Mouse (Mus musculus) limb, embryonic 14.5 days (tissue): ENCODE results near the gene Klf2. TPM values are rescaled to one million over a fixed set of nuclear protein-coding genes. Genes with fewer than 3 reads are reported as not detected.

Experiments
- ATAC-seq: fragments of 200-750 bp; cut with Nextera tagmentation; 2 replicates; pipeline ENCODE4 v1.8.0; 2017; ENCODE audit warnings: low read depth, moderate number of reproducible peaks, moderate TSS enrichment; ENCODE audit not compliant: low FRiP score
- DNase-seq: peaks from one replicate; pipeline ENCODE4 v3.0.0-alpha.2; 2015; ENCODE audit warnings: low spot score
- H3K27ac ChIP-seq: fragments of 300-500 bp; sonication (generic); replicated peaks from 2 replicates; pipeline ENCODE4 v1.5.1; 2014; ENCODE audit warnings: low read depth, mild to moderate bottlenecking, low read length, moderate library complexity, mixed read lengths
- H3K27me3 ChIP-seq: fragments of 300-500 bp; sonication (generic); 2 replicates; pipeline ENCODE4 v1.6.1; 2014; ENCODE audit warnings: low read length, mixed read lengths; ENCODE audit not compliant: control insufficient read depth, insufficient read depth
- H3K36me3 ChIP-seq: fragments of 300-500 bp; sonication (generic); 2 replicates; pipeline ENCODE4 v1.6.1; 2014; ENCODE audit warnings: mild to moderate bottlenecking, low read length, moderate library complexity, mixed read lengths; ENCODE audit not compliant: control insufficient read depth, insufficient read depth
- H3K4me1 ChIP-seq: fragments of 300-500 bp; sonication (generic); 2 replicates; pipeline ENCODE4 v1.6.1; 2014; ENCODE audit warnings: antibody characterized with exemption, low read length, mixed read lengths; ENCODE audit not compliant: control insufficient read depth, insufficient read depth
- H3K4me2 ChIP-seq: fragments of 300-500 bp; sonication (generic); replicated peaks from 2 replicates; pipeline ENCODE4 v1.6.1; 2014; ENCODE audit warnings: low read depth, mild to moderate bottlenecking, low read length, moderate library complexity; ENCODE audit not compliant: severe bottlenecking
- H3K4me3 ChIP-seq: fragments of 300-500 bp; sonication (generic); replicated peaks from 2 replicates; pipeline ENCODE4 v1.5.1; 2014; ENCODE audit warnings: low read length
- H3K9ac ChIP-seq: fragments of 300-500 bp; sonication (generic); 2 replicates; pipeline ENCODE4 v1.6.1; 2014; ENCODE audit warnings: mild to moderate bottlenecking, low read depth, low read length, moderate library complexity; ENCODE audit not compliant: severe bottlenecking
- H3K9me3 ChIP-seq: fragments of 300-500 bp; sonication (generic); 2 replicates; pipeline ENCODE4 v1.6.1; 2016; ENCODE audit warnings: low read length; ENCODE audit not compliant: control insufficient read depth
- POLR2A ChIP-seq: fragments of 200-500 bp; IDR thresholded peaks from 2 replicates; pipeline ENCODE4 v1.8.0; 2012; ENCODE audit warnings: inconsistent platforms, mild to moderate bottlenecking, moderate library complexity, borderline replicate concordance; ENCODE audit not compliant: insufficient read depth, insufficient read length; ENCODE audit errors: extremely low read depth
- WGBS: fragments of 180-500 bp; shearing (Covaris S2); extraction: QIAGEN DNeasy Blood & Tissue Kit; methylation state at CpG from one replicate; pipeline ENCODE4 v1.1.7; 2014; 5-methylcytosine and 5-hydroxymethylcytosine counted together
- polyA plus RNA-seq, 2 experiments: library from polyadenylated mRNA; depleted of rRNA in 1 of 2; stranded (reverse) in 1 of 2; unstranded in 1 of 2; fragments of >200 nt; fragmentation: Nextera tagmentation in 1 of 2; extraction: Ambion mirVana in 1 of 2; gene quantifications; 2 replicates each; pipeline versions ENCODE4 v1.2.1 to v1.2.3; 2012 to 2014

Klf2 gene
- polyA plus RNA-seq, 2 experiments, result 20.1 to 36.7 TPM

GRCm38 (mm10) chr8:72324036-72324706 is 5.3 kb downstream of the Klf2 start:
- Histone ChIP-seq H3K27ac (no peak overlapping the region), H3K9me3 (no peaks in the 10 kb centered on the region; the same call in 1 of the 2 replicates), H3K9ac (no peak overlapping the region), H3K27me3 (peaks cover 25% of the 10 kb centered on the region), H3K36me3 (peaks cover 13% of the 10 kb centered on the region), H3K4me2 (no peak overlapping the region), H3K4me3 (no peak overlapping the region), H3K4me1 (peaks cover 9% of the 10 kb centered on the region; the same call in 1 of the 2 replicates)
- WGBS, result 81% methylated on average over 10 of the region's 10 CpGs
- ATAC-seq (no peak), DNase-seq (no peak)
- TF ChIP-seq POLR2A, result no peak

GRCm38 (mm10) chr8:72324708-72325107 is 5.9 kb downstream of the Klf2 start:
- H3K9me3 ChIP-seq, result no peaks in the 10 kb centered on the region; the same call in 1 of the 2 replicates
- H3K4me1 ChIP-seq, result peaks cover 5% of the 10 kb centered on the region; the same call in 1 of the 2 replicates
- H3K36me3 ChIP-seq, result peaks cover 13% of the 10 kb centered on the region
- TF ChIP-seq POLR2A, result no peak
- H3K9ac ChIP-seq, result no peak overlapping the region
- no peak overlapping the region for H3K4me2 ChIP-seq
- peaks cover 20% of the 10 kb centered on the region for H3K27me3 ChIP-seq
- no peak overlapping the region for H3K27ac ChIP-seq
- no peak overlapping the region for H3K4me3 ChIP-seq
- no peak for DNase-seq
- ATAC-seq, result no peak
- 71% methylated on average over 2 of the region's 2 CpGs for WGBS

- Histone ChIP-seq H3K27ac (no peak overlapping the region), H3K27me3 (no peaks in the 10 kb centered on the region), H3K4me1 (no peaks in the 10 kb centered on the region), H3K9me3 (no peaks in the 10 kb centered on the region), H3K4me3 (no peak overlapping the region), H3K9ac (no peak overlapping the region), H3K36me3 (no peaks in the 10 kb centered on the region), H3K4me2 (no peak overlapping the region)
- WGBS, result 86% methylated on average over 3 of the region's 3 CpGs
- ATAC-seq (no peak), DNase-seq (no peak)
- TF ChIP-seq POLR2A, result no peak
These were observed 10.3 kb downstream of the Klf2 start for GRCm38 (mm10) chr8:72329116-72329515.

- no peaks in the 10 kb centered on the region for H3K4me1 ChIP-seq
- H3K27me3 ChIP-seq, result no peaks in the 10 kb centered on the region
- WGBS, result 78% methylated on average over 6 of the region's 6 CpGs
- DNase-seq, result no peak
- H3K9me3 ChIP-seq, result no peaks in the 10 kb centered on the region
- TF ChIP-seq POLR2A, result no peak
- no peak for ATAC-seq
- H3K9ac ChIP-seq, result no peak overlapping the region
- H3K27ac ChIP-seq, result no peak overlapping the region
- no peak overlapping the region for H3K4me3 ChIP-seq
- H3K4me2 ChIP-seq, result no peak overlapping the region
- H3K36me3 ChIP-seq, result peaks cover 10% of the 10 kb centered on the region
These were observed 12.1 kb downstream of the Klf2 start for GRCm38 (mm10) chr8:72330806-72331516.

- no peak overlapping the region for H3K4me2 ChIP-seq
- no peaks in the 10 kb centered on the region for H3K9me3 ChIP-seq
- no peak overlapping the region for H3K4me3 ChIP-seq
- no peaks in the 10 kb centered on the region for H3K27me3 ChIP-seq
- H3K9ac ChIP-seq, result no peak overlapping the region
- no peaks in the 10 kb centered on the region for H3K4me1 ChIP-seq
- no peak overlapping the region for H3K27ac ChIP-seq
- no peak for TF ChIP-seq POLR2A
- ATAC-seq, result no peak
- peaks cover 14% of the 10 kb centered on the region for H3K36me3 ChIP-seq
- WGBS, result 90% methylated on average over 4 of the region's 4 CpGs
- DNase-seq, result no peak
These were observed 12.8 kb downstream of the Klf2 start for GRCm38 (mm10) chr8:72331631-72332030.
